Mouse (Mus musculus) E14TG2a.4 (cell line): ENCODE results near the gene Tsga13.

Source experiments
- CTCF ChIP-seq: conservative IDR thresholded peaks from 2 replicates; pipeline ENCODE4 v1.5.1; 2014; ENCODE audit warnings: low read length
- NANOG ChIP-seq: IDR thresholded peaks from 2 replicates; pipeline ENCODE4 v1.6.1; 2014; ENCODE audit warnings: borderline replicate concordance, low read length, mixed read lengths
- POU5F1 ChIP-seq: IDR thresholded peaks from 2 replicates; pipeline ENCODE4 v1.6.1; 2014; ENCODE audit warnings: low read length, borderline replicate concordance

DNA sequence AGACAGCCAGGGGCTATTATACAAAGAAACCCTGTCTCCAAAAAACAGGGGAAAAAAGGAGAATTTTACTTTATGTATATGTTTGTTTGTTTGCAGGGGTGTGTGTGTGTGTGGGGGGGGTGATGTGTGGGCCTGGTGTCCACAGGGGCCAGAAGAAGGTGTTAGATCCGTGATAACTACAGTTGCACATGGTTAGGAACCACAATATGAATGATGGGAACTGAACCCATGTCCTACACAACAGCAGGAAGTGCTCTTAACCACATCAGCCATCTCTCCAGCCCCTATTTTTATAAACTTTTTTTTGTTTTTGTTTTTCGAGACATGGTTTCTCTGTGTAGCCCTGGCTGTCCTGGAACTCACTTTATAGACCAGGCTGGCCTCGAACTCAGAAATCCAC lies 30.5 kb downstream of the Tsga13 start:
- TF ChIP-seq CTCF = no peak
- TF ChIP-seq NANOG = no peak
- TF ChIP-seq POU5F1 = no peak
